Mouse (Mus musculus) forebrain, embryonic 14.5 days (tissue): ENCODE data around the gene Plekhm1. TPM values are rescaled to one million over a fixed set of nuclear protein-coding genes. Genes with fewer than 3 reads are reported as not detected.

ENCODE experiments used
- ATAC-seq: fragments of 200-750 bp; cut with Nextera tagmentation; 2 replicates; pipeline ENCODE4 v1.8.0; 2017; ENCODE audit warnings: mild to moderate bottlenecking, moderate library complexity
- DNase-seq: peaks from one replicate; pipeline ENCODE4 v3.0.0-alpha.2; 2015; ENCODE audit warnings: low spot score
- H3K27ac ChIP-seq: fragments of 300-500 bp; sonication (generic); 2 replicates; pipeline ENCODE4 v1.5.1; 2014; ENCODE audit warnings: low read depth, mild to moderate bottlenecking, control low read depth, low read length, moderate library complexity
- H3K27me3 ChIP-seq: fragments of 300-500 bp; sonication (generic); replicated peaks from 2 replicates; pipeline ENCODE4 v1.6.1; 2014; ENCODE audit warnings: low read length, control low read depth, mixed read lengths; ENCODE audit not compliant: control insufficient read depth, insufficient read depth
- H3K36me3 ChIP-seq: fragments of 300-500 bp; sonication (generic); 2 replicates; pipeline ENCODE4 v1.6.1; 2014; ENCODE audit warnings: low read length, control low read depth; ENCODE audit not compliant: control insufficient read depth, insufficient read depth
- H3K4me1 ChIP-seq: fragments of 300-500 bp; sonication (generic); 2 replicates; pipeline ENCODE4 v1.6.1; 2014; ENCODE audit warnings: antibody characterized with exemption, low read length, control low read depth; ENCODE audit not compliant: control insufficient read depth, insufficient read depth
- H3K4me2 ChIP-seq: fragments of 300-500 bp; sonication (generic); 2 replicates; pipeline ENCODE4 v1.6.1; 2014; ENCODE audit warnings: mild to moderate bottlenecking, control low read depth, low read length
- H3K4me3 ChIP-seq: fragments of 300-500 bp; sonication (generic); 2 replicates; pipeline ENCODE4 v1.5.1; 2014; ENCODE audit warnings: low read depth, low read length, control low read depth
- H3K9ac ChIP-seq: fragments of 300-500 bp; sonication (generic); 2 replicates; pipeline ENCODE4 v1.6.1; 2014; ENCODE audit warnings: mild to moderate bottlenecking, low read length, control low read depth, moderate library complexity
- H3K9me3 ChIP-seq: fragments of 300-500 bp; sonication (generic); replicated peaks from 2 replicates; pipeline ENCODE4 v1.6.1; 2016; ENCODE audit warnings: low read length, control low read depth, mixed read lengths; ENCODE audit not compliant: control insufficient read depth
- WGBS: fragments of 180-500 bp; shearing (Covaris S2); extraction: QIAGEN DNeasy Blood & Tissue Kit; methylation state at CpG from one replicate; pipeline ENCODE4 v1.1.7; 2014; 5-methylcytosine and 5-hydroxymethylcytosine counted together
- polyA plus RNA-seq: library from polyadenylated mRNA; unstranded; fragments of >200 nt; fragmentation: Nextera tagmentation; extraction: Ambion mirVana; gene quantifications from 2 replicates; pipeline ENCODE4 v1.2.1, GENCODE M21; 2014

The Plekhm1 gene
- polyA plus RNA-seq, 1 experiment from 2014 or later = 7.5 TPM

DNA sequence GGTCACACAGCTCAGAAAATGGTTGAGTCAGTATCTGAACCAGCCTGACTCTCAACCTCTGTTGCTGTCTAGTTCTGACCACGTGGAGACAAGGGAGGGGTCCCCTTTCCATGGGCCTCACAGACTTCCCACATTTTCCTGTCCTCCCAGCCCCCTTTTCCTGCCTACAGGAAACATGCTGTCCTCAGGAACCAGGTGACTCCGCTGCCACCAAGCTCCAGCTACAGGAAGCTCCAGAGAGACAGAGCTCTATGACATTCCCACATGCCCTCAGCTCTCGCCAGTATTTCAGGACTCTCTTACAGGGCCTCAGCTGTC is 41.3 kb downstream of the Plekhm1 start:
- WGBS = 76% methylated on average over 3 of the region's 3 CpGs
- H3K4me1 ChIP-seq = no peaks in the 10 kb centered on the region
- no peak overlapping the region for H3K4me3 ChIP-seq
- no peak overlapping the region for H3K27ac ChIP-seq
- H3K4me2 ChIP-seq = no peak overlapping the region
- peaks cover 67% of the 10 kb centered on the region for H3K36me3 ChIP-seq
- DNase-seq = no peak
- H3K27me3 ChIP-seq = 0 out of 2 replicates have a peak, but pooled peaks cover under 1% of the 10 kb centered on the region
- no peaks in the 10 kb centered on the region for H3K9me3 ChIP-seq
- no peak for ATAC-seq
- no peak overlapping the region for H3K9ac ChIP-seq

DNA sequence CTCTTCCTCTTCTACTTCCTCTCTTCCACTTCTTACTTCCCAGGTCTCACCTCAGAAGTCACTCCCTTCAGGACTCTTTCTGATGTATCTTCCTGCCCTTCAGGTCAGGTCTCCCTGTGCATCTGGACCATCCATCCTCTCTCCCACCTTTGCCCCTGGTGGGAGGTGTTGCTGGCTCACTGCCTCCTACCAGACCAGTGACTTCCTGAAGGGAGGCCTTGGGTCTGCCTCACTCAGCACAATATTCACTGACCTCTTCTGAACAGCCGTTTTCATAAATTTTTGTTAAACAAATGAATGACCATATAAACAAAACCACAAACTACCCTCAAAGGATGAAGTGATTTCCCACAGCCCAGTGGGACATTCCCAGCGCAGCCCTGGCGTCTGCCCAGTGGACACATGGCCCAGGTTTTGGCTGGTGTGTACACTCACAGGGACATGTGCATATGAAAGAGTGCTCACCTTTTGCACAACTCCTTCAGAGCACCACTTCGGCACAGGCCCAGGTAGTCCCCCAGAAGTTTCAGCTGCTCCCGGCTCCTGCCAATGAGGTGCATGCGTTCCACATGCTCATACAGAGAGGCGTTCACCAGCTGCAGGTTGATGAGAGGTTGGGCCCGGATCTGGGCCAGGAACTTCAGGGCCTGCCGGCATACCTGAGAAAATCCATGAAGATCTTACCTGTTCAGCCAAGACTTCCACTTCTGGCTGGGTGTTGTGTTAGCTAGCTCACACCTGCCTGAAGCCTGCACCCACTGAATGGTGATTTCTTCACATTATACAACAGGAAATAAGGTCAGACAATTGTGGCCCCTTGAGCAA is 41.9 kb downstream of the Plekhm1 start:
- no peak overlapping the region for H3K9ac ChIP-seq
- H3K27me3 ChIP-seq = 0 out of 2 replicates have a peak, but pooled peaks cover 6% of the 10 kb centered on the region
- DNase-seq = no peak
- no peaks in the 10 kb centered on the region for H3K9me3 ChIP-seq
- H3K4me2 ChIP-seq = no peak overlapping the region
- no peak overlapping the region for H3K27ac ChIP-seq
- no peak for ATAC-seq
- WGBS = 93% methylated on average over 9 of the region's 9 CpGs
- peaks cover 67% of the 10 kb centered on the region for H3K36me3 ChIP-seq
- no peaks in the 10 kb centered on the region for H3K4me1 ChIP-seq
- no peak overlapping the region for H3K4me3 ChIP-seq

DNA sequence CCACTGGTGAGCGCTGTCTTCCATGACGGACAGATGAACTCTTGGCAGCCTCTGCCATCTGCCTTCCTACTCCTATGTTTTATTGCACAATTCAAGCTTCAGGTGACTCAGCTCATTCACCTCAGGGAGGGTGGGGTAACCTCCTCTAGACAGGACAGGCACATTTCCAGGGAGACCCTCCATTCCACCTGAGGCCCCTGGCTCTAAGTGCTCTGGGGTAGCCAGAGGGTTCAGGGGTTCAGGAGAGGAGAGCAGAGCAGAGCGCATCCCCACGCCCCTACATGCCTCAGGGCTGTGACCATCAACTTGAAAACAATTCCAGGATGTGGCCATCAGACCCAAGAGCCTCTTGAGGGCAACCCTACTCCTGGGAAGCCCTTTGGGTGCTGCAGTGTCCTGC is 47.0 kb downstream of the Plekhm1 start:
- WGBS = 92% methylated on average over 4 of the region's 4 CpGs
- ATAC-seq (no peak), DNase-seq (no peak)
- peaks cover 31% of the 10 kb centered on the region for H3K36me3 ChIP-seq
- peaks cover 47% of the 10 kb centered on the region for H3K27me3 ChIP-seq
- H3K9me3 ChIP-seq = no peaks in the 10 kb centered on the region
- H3K4me1 ChIP-seq = peaks cover 7% of the 10 kb centered on the region
- no peak overlapping the region for H3K4me3 ChIP-seq
- H3K4me2 ChIP-seq = no peak overlapping the region
- no peak overlapping the region for H3K27ac ChIP-seq
- no peak overlapping the region for H3K9ac ChIP-seq

DNA sequence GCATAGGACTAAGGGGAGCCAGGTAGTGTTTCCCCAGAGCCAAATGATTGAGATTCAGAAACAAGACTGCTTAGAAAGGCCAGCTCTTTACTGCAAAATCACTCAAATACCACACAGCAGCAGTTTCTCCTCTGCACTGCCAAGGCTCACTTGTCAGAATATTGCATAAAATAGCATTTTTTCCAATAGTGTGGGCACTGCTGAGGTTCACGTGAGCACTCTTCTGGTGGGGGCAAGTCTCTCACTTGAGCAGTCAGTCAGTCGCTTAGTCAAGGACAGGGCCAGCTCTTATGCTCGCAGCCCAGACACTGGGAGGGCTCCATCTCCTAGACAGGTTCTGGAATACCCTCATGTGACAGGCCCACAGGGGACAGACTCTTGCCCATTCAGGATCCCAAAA is 47.5 kb downstream of the Plekhm1 start:
- Histone ChIP-seq H3K4me2 (no peak overlapping the region), H3K36me3 (peaks cover 27% of the 10 kb centered on the region), H3K27ac (no peak overlapping the region), H3K9ac (no peak overlapping the region), H3K4me3 (no peak overlapping the region), H3K4me1 (peaks cover 8% of the 10 kb centered on the region), H3K9me3 (no peaks in the 10 kb centered on the region), H3K27me3 (peaks cover 51% of the 10 kb centered on the region)
- ATAC-seq (no peak), DNase-seq (no peak)
- 77% methylated on average over 3 of the region's 3 CpGs for WGBS

DNA sequence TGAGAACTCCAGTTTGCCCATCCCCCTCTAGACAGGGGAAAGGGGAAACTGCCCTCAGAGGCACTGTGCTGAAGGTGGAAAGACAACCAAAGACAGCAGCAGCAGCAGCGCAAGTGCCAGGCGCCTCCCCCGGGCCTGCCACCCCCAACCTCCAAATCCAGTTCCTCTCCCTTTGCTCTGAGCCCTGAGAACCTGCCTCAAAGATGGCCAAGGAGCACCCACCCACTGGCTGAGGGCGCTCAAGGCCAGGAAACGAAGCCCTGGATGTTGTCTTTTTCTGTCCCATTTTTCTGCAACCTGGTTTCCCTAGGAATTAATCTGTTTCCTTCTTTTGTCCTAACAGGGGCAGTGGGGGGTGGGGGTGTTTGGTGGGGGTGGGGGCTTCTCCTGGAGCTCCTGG is 48.2 kb downstream of the Plekhm1 start:
- no peak for DNase-seq
- no peaks in the 10 kb centered on the region for H3K9me3 ChIP-seq
- H3K4me3 ChIP-seq = no peak overlapping the region
- no peak overlapping the region for H3K27ac ChIP-seq
- no peak overlapping the region for H3K4me2 ChIP-seq
- ATAC-seq = no peak
- peaks cover 9% of the 10 kb centered on the region for H3K4me1 ChIP-seq
- WGBS = 27% methylated on average over 5 of the region's 5 CpGs
- peaks cover 57% of the 10 kb centered on the region for H3K27me3 ChIP-seq
- no peak overlapping the region for H3K9ac ChIP-seq
- H3K36me3 ChIP-seq = peaks cover 22% of the 10 kb centered on the region; the same call in 1 of the 2 replicates

DNA sequence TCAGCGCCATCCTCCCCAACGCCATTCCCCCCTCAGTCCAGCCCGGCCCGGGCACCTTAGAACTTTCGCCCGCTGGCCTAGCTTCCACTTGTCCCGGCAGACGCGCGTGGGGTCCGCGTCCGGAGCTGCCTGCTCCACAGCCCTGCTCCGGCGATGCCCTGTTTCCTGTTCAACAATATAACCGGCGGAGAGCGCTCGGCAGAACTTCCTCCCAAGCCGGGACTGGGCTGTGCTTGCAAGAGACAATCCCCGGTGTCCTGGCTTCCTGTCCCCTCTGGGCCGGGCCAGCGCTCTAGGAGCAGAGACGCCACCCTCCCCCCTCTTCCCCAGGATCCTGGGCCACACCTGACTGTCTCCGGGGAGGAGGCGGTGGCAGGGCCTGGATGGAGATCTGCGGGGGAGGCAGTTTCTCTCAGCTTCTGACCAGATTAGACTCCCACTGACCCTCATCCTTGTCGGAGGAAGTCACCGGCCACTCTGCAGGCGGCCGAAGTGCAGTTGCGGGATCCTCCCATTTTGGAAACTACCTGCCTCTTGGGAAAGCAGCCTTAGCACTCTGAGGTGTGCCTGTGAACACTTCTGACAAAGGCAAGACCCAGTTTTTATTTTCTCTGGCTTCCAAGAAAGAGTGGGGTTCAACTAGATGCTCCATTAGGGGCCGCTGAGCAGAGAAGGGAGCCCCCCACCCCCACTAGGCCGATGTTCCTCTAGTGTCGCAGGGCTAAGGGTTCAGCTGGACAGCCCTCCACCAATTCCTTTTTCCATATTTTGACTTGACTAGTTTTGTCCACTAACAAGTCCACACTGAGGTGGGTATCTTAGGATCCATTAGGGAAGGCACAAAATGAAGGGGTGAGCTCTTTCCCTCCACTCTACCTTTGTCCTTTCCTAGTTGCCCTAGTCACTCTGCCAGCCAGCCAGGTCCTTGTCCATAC is 49.0 kb downstream of the Plekhm1 start, which contains the start of gene Arhgap27:
TSS of gene Arhgap27 (minus strand) at position 479 of the 935 bp plus-strand sequence.
- peak within 1 kb of the TSS; percentile 40; the same call in 1 of the 2 replicates for H3K9ac ChIP-seq
- ATAC-seq (no peak), DNase-seq (no peak)
- H3K36me3 ChIP-seq = peaks cover 22% of the 10 kb centered on the region; the same call in 1 of the 2 replicates
- peak within 1 kb of the TSS; percentile 44; the same call in 1 of the 2 replicates for H3K27ac ChIP-seq
- H3K27me3 ChIP-seq = peaks cover 61% of the 10 kb centered on the region
- peak within 1 kb of the TSS; percentile 23 for H3K4me3 ChIP-seq
- peaks cover 9% of the 10 kb centered on the region for H3K4me1 ChIP-seq
- 2% methylated on average over 35 of the region's 35 CpGs for WGBS
- peak within 1 kb of the TSS; percentile 51 for H3K4me2 ChIP-seq
- no peaks in the 10 kb centered on the region for H3K9me3 ChIP-seq

DNA sequence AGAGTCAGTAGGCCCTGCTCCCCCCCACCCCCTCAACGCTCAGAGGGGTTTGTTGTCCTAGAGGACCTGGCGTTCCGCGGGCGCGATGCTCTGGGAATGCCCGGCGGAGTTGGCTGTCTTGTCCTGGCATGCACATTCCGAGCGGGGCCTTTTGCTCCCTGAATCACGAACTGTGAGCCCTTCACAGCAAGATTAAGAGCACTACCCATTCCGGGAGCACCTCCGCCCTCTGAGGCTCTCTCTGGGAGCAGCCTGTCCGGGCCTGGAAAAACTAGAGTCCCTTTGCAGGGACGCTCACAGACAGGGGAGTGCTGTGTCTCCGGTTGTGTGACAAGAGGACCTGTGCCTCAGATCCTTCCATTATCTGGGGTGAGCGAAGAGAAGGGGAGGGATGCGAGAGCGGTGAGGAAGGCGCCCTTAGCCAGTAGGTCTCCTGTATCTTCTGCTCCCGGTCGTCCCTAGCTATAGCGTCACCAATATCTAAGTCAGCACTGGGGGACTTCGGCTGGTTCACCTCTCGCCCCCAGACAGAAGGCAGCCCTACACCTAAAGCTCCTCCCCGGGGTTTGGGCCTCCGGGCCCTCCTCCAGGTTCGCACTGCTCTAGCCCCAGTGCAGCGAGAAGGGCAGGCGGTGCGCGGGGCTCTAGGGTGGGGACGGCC is 49.8 kb downstream of the Plekhm1 start:
- H3K9me3 ChIP-seq = no peaks in the 10 kb centered on the region
- H3K27me3 ChIP-seq = peaks cover 61% of the 10 kb centered on the region
- no peak for ATAC-seq
- peak overlapping the region; percentile 40; the same call in 1 of the 2 replicates for H3K9ac ChIP-seq
- DNase-seq = no peak
- peaks cover 9% of the 10 kb centered on the region for H3K4me1 ChIP-seq
- WGBS = under 1% methylated on average over 31 of the region's 33 CpGs
- peak overlapping the region; percentile 51 for H3K4me2 ChIP-seq
- H3K36me3 ChIP-seq = 0 out of 2 replicates have a peak, but pooled peaks cover 16% of the 10 kb centered on the region
- H3K4me3 ChIP-seq = peak overlapping the region; percentile 23
- peak overlapping the region; percentile 44; the same call in 1 of the 2 replicates for H3K27ac ChIP-seq

DNA sequence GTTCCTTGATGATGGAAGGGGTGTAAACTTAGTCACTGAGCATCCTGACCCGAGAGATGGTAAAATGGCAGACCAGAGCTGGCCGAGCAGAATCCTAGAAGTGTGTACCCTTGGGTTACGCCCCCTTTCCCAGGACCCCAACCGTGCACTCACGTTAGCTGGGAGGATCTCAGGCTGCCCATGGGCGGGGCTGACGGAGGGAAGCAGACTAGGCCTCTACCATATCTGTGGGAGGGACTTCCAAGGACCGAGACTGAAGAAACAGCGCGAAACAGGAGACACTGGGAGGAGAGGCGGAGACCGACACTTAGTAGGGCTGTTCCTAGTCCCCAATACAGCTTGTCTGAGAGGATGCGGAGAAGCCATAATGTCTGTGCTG is 50.4 kb downstream of the Plekhm1 start:
- Histone ChIP-seq H3K27ac (no peak overlapping the region), H3K9ac (no peak overlapping the region), H3K4me1 (peaks cover 9% of the 10 kb centered on the region), H3K9me3 (no peaks in the 10 kb centered on the region), H3K4me3 (no peak overlapping the region; the same call in 1 of the 2 replicates), H3K27me3 (peaks cover 61% of the 10 kb centered on the region), H3K36me3 (0 out of 2 replicates have a peak, but pooled peaks cover 10% of the 10 kb centered on the region), H3K4me2 (no peak overlapping the region)
- WGBS = 2% methylated on average over 13 of the region's 13 CpGs
- DNase-seq (no peak), ATAC-seq (no peak)
